Mouse (Mus musculus) intestine, embryonic 14.5 days (tissue): ENCODE data around the gene Myo1g. TPM values are rescaled to one million over a fixed set of nuclear protein-coding genes. Genes with fewer than 3 reads are reported as not detected.
A peak's percentile ranks its signal among the peaks of the same experiment; 100 is the strongest.

ENCODE experiments used
- ATAC-seq: fragments of 200-750 bp; cut with Nextera tagmentation; replicated peaks from 2 replicates; pipeline ENCODE4 v1.8.0; 2017; ENCODE audit warnings: low read depth, moderate number of reproducible peaks, moderate TSS enrichment, moderate library complexity; ENCODE audit not compliant: low FRiP score, low TSS enrichment
- DNase-seq: peaks from one replicate; pipeline ENCODE4 v3.0.0-alpha.2; 2018; ENCODE audit warnings: low spot score
- H3K27ac ChIP-seq: fragments of 300-500 bp; sonication (generic); 2 replicates; pipeline ENCODE4 v1.5.1; 2014; ENCODE audit warnings: low read depth, mild to moderate bottlenecking, control low read depth
- H3K27me3 ChIP-seq: fragments of 300-500 bp; sonication (generic); replicated peaks from 2 replicates; pipeline ENCODE4 v1.6.1; 2014; ENCODE audit warnings: low read length, control low read depth; ENCODE audit not compliant: control insufficient read depth, insufficient read depth
- H3K36me3 ChIP-seq: fragments of 300-500 bp; sonication (generic); 2 replicates; pipeline ENCODE4 v1.6.1; 2014; ENCODE audit warnings: low read length, control low read depth; ENCODE audit not compliant: control insufficient read depth, insufficient read depth
- H3K4me1 ChIP-seq: fragments of 300-500 bp; sonication (generic); replicated peaks from 2 replicates; pipeline ENCODE4 v1.6.1; 2014; ENCODE audit warnings: low read length, control low read depth, mixed read lengths; ENCODE audit not compliant: control insufficient read depth, insufficient read depth
- H3K4me2 ChIP-seq: fragments of 300-500 bp; sonication (generic); 2 replicates; pipeline ENCODE4 v1.6.1; 2014; ENCODE audit warnings: low read length
- H3K4me3 ChIP-seq: fragments of 300-500 bp; sonication (generic); 2 replicates; pipeline ENCODE4 v1.5.1; 2014; ENCODE audit warnings: low read depth, low read length, control low read depth, mixed read lengths
- H3K9ac ChIP-seq: fragments of 300-500 bp; sonication (generic); 2 replicates; pipeline ENCODE4 v1.6.1; 2014; ENCODE audit warnings: mild to moderate bottlenecking, low read length
- H3K9me3 ChIP-seq: fragments of 300-500 bp; sonication (generic); 2 replicates; pipeline ENCODE4 v1.6.1; 2016; ENCODE audit warnings: low read length, control low read depth; ENCODE audit not compliant: control insufficient read depth
- WGBS: fragments of 180-500 bp; shearing (Covaris S2); extraction: QIAGEN DNeasy Blood & Tissue Kit; methylation state at CpG from one replicate; pipeline ENCODE4 v1.1.7; 2014; 5-methylcytosine and 5-hydroxymethylcytosine counted together
- polyA plus RNA-seq: library from polyadenylated mRNA; unstranded; fragments of >200 nt; fragmentation: Nextera tagmentation; extraction: Ambion mirVana; gene quantifications from 2 replicates; pipeline ENCODE4 v1.2.1, GENCODE M21; 2014

Gene Myo1g
- polyA plus RNA-seq, 1 experiment from 2014 or later = 1.3 TPM

- no peaks in the 10 kb centered on the region for H3K27me3 ChIP-seq
- H3K27ac ChIP-seq = no peak overlapping the region
- no peak overlapping the region for H3K9ac ChIP-seq
- H3K36me3 ChIP-seq = peaks cover 10% of the 10 kb centered on the region; the same call in 1 of the 2 replicates
- no peak overlapping the region for H3K4me2 ChIP-seq
- no peak for DNase-seq
- WGBS = 97% methylated on average over 1 of the region's 1 CpGs
- ATAC-seq = no peak
- H3K4me1 ChIP-seq = peaks cover 16% of the 10 kb centered on the region
- H3K4me3 ChIP-seq = no peak overlapping the region
- no peaks in the 10 kb centered on the region for H3K9me3 ChIP-seq
Measured at GRCm38 (mm10) chr11:6477350-6477749, 43.4 kb downstream of the Myo1g start.

- ATAC-seq = no peak
- Histone ChIP-seq H3K4me1 (peaks cover 16% of the 10 kb centered on the region), H3K27ac (no peak overlapping the region), H3K4me2 (peak overlapping the region; percentile 84; the same call in 1 of the 2 replicates), H3K4me3 (no peak overlapping the region), H3K36me3 (peaks cover 10% of the 10 kb centered on the region; the same call in 1 of the 2 replicates), H3K27me3 (no peaks in the 10 kb centered on the region), H3K9me3 (no peaks in the 10 kb centered on the region), H3K9ac (no peak overlapping the region)
- WGBS = 71% methylated on average over 6 of the region's 6 CpGs
- no peak for DNase-seq
Measured at GRCm38 (mm10) chr11:6476876-6477275, 43.9 kb downstream of the Myo1g start.

- Histone ChIP-seq H3K27me3 (no peaks in the 10 kb centered on the region), H3K9ac (peak within 1 kb of the TSS; percentile 93), H3K27ac (peak within 1 kb of the TSS; percentile 97), H3K36me3 (peaks cover 12% of the 10 kb centered on the region), H3K4me1 (peaks cover 24% of the 10 kb centered on the region), H3K4me3 (peak within 1 kb of the TSS; percentile 98), H3K4me2 (peak within 1 kb of the TSS; percentile 98), H3K9me3 (no peaks in the 10 kb centered on the region)
- ATAC-seq (peak; percentile 97), DNase-seq (peak; percentile 95)
- under 1% methylated on average over 52 of the region's 76 CpGs for WGBS
Measured at GRCm38 (mm10) chr11:6475867-6476484, 44.8 kb downstream of the Myo1g start, which contains the start of gene Purb. Purb (minus strand) TSS chr11:6475917.

GRCm38 (mm10) chr11:6474874-6475731, 45.7 kb downstream of the Myo1g start:
- Histone ChIP-seq H3K4me2 (peak overlapping the region; percentile 98), H3K4me1 (peaks cover 31% of the 10 kb centered on the region), H3K4me3 (peak overlapping the region; percentile 98), H3K9ac (peak overlapping the region; percentile 93), H3K36me3 (peaks cover 17% of the 10 kb centered on the region), H3K27me3 (no peaks in the 10 kb centered on the region), H3K27ac (peak overlapping the region; percentile 97), H3K9me3 (no peaks in the 10 kb centered on the region)
- under 1% methylated on average over 103 of the region's 109 CpGs for WGBS
- peak; percentile 26 for ATAC-seq
- DNase-seq = peak; percentile 82

- H3K9ac ChIP-seq = peak overlapping the region; percentile 93
- WGBS = 24% methylated on average over 6 of the region's 6 CpGs
- peaks cover 36% of the 10 kb centered on the region for H3K4me1 ChIP-seq
- peak overlapping the region; percentile 98 for H3K4me2 ChIP-seq
- ATAC-seq = no peak
- peak overlapping the region; percentile 98 for H3K4me3 ChIP-seq
- H3K27ac ChIP-seq = peak overlapping the region; percentile 97
- H3K36me3 ChIP-seq = peaks cover 17% of the 10 kb centered on the region
- no peaks in the 10 kb centered on the region for H3K27me3 ChIP-seq
- no peaks in the 10 kb centered on the region for H3K9me3 ChIP-seq
- DNase-seq = no peak
Measured at GRCm38 (mm10) chr11:6474381-6474780, 46.4 kb downstream of the Myo1g start.

GRCm38 (mm10) chr11:6472076-6472475, 48.7 kb downstream of the Myo1g start:
- peak overlapping the region; percentile 98 for H3K4me3 ChIP-seq
- no peaks in the 10 kb centered on the region for H3K27me3 ChIP-seq
- peak overlapping the region; percentile 98 for H3K4me2 ChIP-seq
- peaks cover 34% of the 10 kb centered on the region for H3K36me3 ChIP-seq
- no peaks in the 10 kb centered on the region for H3K9me3 ChIP-seq
- ATAC-seq (no peak), DNase-seq (no peak)
- peaks cover 38% of the 10 kb centered on the region for H3K4me1 ChIP-seq
- H3K9ac ChIP-seq = peak overlapping the region; percentile 93
- H3K27ac ChIP-seq = peak overlapping the region; percentile 83

GRCm38 (mm10) chr11:6471493-6471892, 49.3 kb downstream of the Myo1g start:
- peaks cover 40% of the 10 kb centered on the region for H3K36me3 ChIP-seq
- H3K9me3 ChIP-seq = no peaks in the 10 kb centered on the region
- H3K4me3 ChIP-seq = peak overlapping the region; percentile 98
- no peak for DNase-seq
- no peak for ATAC-seq
- H3K4me2 ChIP-seq = peak overlapping the region; percentile 98
- WGBS = 13% methylated on average over 1 of the region's 1 CpGs
- H3K4me1 ChIP-seq = peaks cover 38% of the 10 kb centered on the region
- H3K27me3 ChIP-seq = no peaks in the 10 kb centered on the region
- H3K9ac ChIP-seq = peak overlapping the region; percentile 93
- peak overlapping the region; percentile 83 for H3K27ac ChIP-seq

- DNase-seq = no peak
- Histone ChIP-seq H3K36me3 (peaks cover 45% of the 10 kb centered on the region), H3K4me3 (peak overlapping the region; percentile 98), H3K27ac (peak overlapping the region; percentile 83; the same call in 1 of the 2 replicates), H3K4me1 (peaks cover 38% of the 10 kb centered on the region), H3K9ac (peak overlapping the region; percentile 3; the same call in 1 of the 2 replicates), H3K27me3 (no peaks in the 10 kb centered on the region), H3K9me3 (no peaks in the 10 kb centered on the region), H3K4me2 (peak overlapping the region; percentile 98)
- WGBS = 41% methylated on average over 2 of the region's 2 CpGs
- ATAC-seq = no peak
Measured at GRCm38 (mm10) chr11:6471054-6471453, 49.7 kb downstream of the Myo1g start.
